Mouse (Mus musculus): ENCODE results near the gene Rnf213. TPM values are rescaled to one million over a fixed set of nuclear protein-coding genes. Genes with fewer than 3 reads are reported as not detected.

The Rnf213 gene
- total and polyA plus RNA-seq, 3 experiments = 3.5 to 66.4 (median 46.3) TPM

DNA sequence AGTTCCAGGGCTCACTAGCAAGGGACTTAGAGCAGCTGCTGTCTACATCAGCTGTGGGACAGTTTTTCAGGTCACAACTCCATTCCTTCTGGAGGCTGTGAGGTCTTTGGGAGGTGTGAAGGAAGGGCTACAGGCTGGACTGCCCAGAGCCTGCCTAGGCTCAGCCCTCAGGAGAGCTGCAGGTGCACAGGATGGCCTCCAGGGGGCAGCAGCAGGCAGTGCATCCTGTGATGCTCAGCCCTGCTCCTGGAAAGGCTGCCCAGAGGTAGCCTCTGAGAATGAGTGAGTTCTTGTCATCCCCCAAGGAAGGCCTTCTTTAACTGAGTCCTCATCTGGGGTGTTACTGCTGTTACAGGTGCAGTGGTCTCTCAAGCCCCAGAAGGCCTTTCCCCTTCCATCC lies 110.8 kb downstream of the Rnf213 start:
- no peaks in the 10 kb centered on the region for H3K27me3 ChIP-seq (ENCODE audit: insufficient read depth, low read length)
- no peak overlapping the region for H3K4me3 ChIP-seq (ENCODE audit: low read depth, low read length)
- no peaks in the 10 kb centered on the region for H3K4me1 ChIP-seq (ENCODE audit: insufficient read depth, low read depth, low read length)
- TF ChIP-seq CTCF (IDR thresholded peaks at IDR 0.05; ENCODE audit: low read depth, low read length) (peak; percentile 97), POLR2AphosphoS5 (IDR thresholded peaks at IDR 0.05; ENCODE audit: insufficient replicate concordance, low read depth, low read length) (no peak)
- ATAC-seq (ENCODE audit: extremely low read depth, insufficient number of reproducible peaks, low FRiP score, poor library complexity, severe bottlenecking) (peak; percentile 41), DNase-seq (ENCODE audit: low spot score) (peak; percentile 77)
- H3K36me3 ChIP-seq (replicated peaks) = peaks cover 97% of the 10 kb centered on the region
- H3K9me3 ChIP-seq (replicated peaks) = no peaks in the 10 kb centered on the region

- no peak overlapping the region for H3K4me3 ChIP-seq (ENCODE audit: low read depth, low read length)
- DNase-seq (ENCODE audit: low spot score) (no peak), ATAC-seq (ENCODE audit: extremely low read depth, insufficient number of reproducible peaks, low FRiP score, poor library complexity, severe bottlenecking) (no peak)
- H3K4me1 ChIP-seq (ENCODE audit: insufficient read depth, low read depth, low read length) = no peaks in the 10 kb centered on the region
- no peaks in the 10 kb centered on the region; the same call in 1 of the 2 replicates for H3K27me3 ChIP-seq (ENCODE audit: insufficient read depth, low read length)
- no peaks in the 10 kb centered on the region for H3K9me3 ChIP-seq (replicated peaks)
- H3K36me3 ChIP-seq (replicated peaks) = peaks cover 76% of the 10 kb centered on the region
- no peak for TF ChIP-seq POLR2AphosphoS5 (IDR thresholded peaks at IDR 0.05; ENCODE audit: insufficient replicate concordance, low read depth, low read length)
- no peak for TF ChIP-seq TAL1 (conservative IDR thresholded peaks at IDR 0.05; ENCODE audit: low read depth, low read length)
- TF ChIP-seq GATA2 (IDR thresholded peaks at IDR 0.05; ENCODE audit: borderline replicate concordance, low read depth, low read length) = no peak
- no peak for TF ChIP-seq CTCF (IDR thresholded peaks at IDR 0.05; ENCODE audit: low read depth, low read length)
- TF ChIP-seq GATA1 (IDR thresholded peaks at IDR 0.05; ENCODE audit: borderline replicate concordance, low read length) = no peak
These were observed 113.5 kb downstream of the Rnf213 start for GRCm38 (mm10) chr11:119506386-119506785.

- ATAC-seq (ENCODE audit: extremely low read depth, insufficient number of reproducible peaks, low FRiP score, poor library complexity, severe bottlenecking) (no peak), DNase-seq (ENCODE audit: low spot score) (no peak)
- no peaks in the 10 kb centered on the region for H3K4me1 ChIP-seq (ENCODE audit: insufficient read depth, low read depth, low read length)
- H3K36me3 ChIP-seq (replicated peaks) = peaks cover 62% of the 10 kb centered on the region
- TF ChIP-seq GATA1 (IDR thresholded peaks at IDR 0.05; ENCODE audit: borderline replicate concordance, low read length) (no peak), POLR2AphosphoS5 (IDR thresholded peaks at IDR 0.05; ENCODE audit: insufficient replicate concordance, low read depth, low read length) (no peak), TAL1 (conservative IDR thresholded peaks at IDR 0.05; ENCODE audit: low read depth, low read length) (no peak), GATA2 (IDR thresholded peaks at IDR 0.05; ENCODE audit: borderline replicate concordance, low read depth, low read length) (no peak), CTCF (IDR thresholded peaks at IDR 0.05; ENCODE audit: low read depth, low read length) (no peak)
- no peaks in the 10 kb centered on the region for H3K9me3 ChIP-seq (replicated peaks)
- peaks cover 9% of the 10 kb centered on the region for H3K27me3 ChIP-seq (ENCODE audit: insufficient read depth, low read length)
- no peak overlapping the region for H3K4me3 ChIP-seq (ENCODE audit: low read depth, low read length)
These were observed 114.9 kb downstream of the Rnf213 start for GRCm38 (mm10) chr11:119507772-119508171.

- Histone ChIP-seq H3K27me3 (ENCODE audit: insufficient read depth, low read length) (peaks cover 23% of the 10 kb centered on the region), H3K36me3 (replicated peaks) (peaks cover 47% of the 10 kb centered on the region), H3K4me3 (ENCODE audit: low read depth, low read length) (no peak overlapping the region), H3K9me3 (replicated peaks) (no peaks in the 10 kb centered on the region), H3K4me1 (ENCODE audit: insufficient read depth, low read depth, low read length) (no peaks in the 10 kb centered on the region)
- ATAC-seq (ENCODE audit: extremely low read depth, insufficient number of reproducible peaks, low FRiP score, poor library complexity, severe bottlenecking) = no peak
- no peak for DNase-seq (ENCODE audit: low spot score)
- no peak for TF ChIP-seq CTCF (IDR thresholded peaks at IDR 0.05; ENCODE audit: low read depth, low read length)
- TF ChIP-seq TAL1 (conservative IDR thresholded peaks at IDR 0.05; ENCODE audit: low read depth, low read length) = no peak
- no peak for TF ChIP-seq POLR2AphosphoS5 (IDR thresholded peaks at IDR 0.05; ENCODE audit: insufficient replicate concordance, low read depth, low read length)
- TF ChIP-seq GATA2 (IDR thresholded peaks at IDR 0.05; ENCODE audit: borderline replicate concordance, low read depth, low read length) = no peak
- no peak for TF ChIP-seq GATA1 (IDR thresholded peaks at IDR 0.05; ENCODE audit: borderline replicate concordance, low read length)
These were observed 116.4 kb downstream of the Rnf213 start for GRCm38 (mm10) chr11:119509165-119509776.

- Histone ChIP-seq H3K36me3 (replicated peaks) (peaks cover 11% of the 10 kb centered on the region), H3K9me3 (replicated peaks) (no peaks in the 10 kb centered on the region), H3K4me1 (ENCODE audit: insufficient read depth, low read depth, low read length) (no peaks in the 10 kb centered on the region), H3K27me3 (ENCODE audit: insufficient read depth, low read length) (peaks cover 60% of the 10 kb centered on the region), H3K4me3 (ENCODE audit: low read depth, low read length) (no peak overlapping the region)
- ATAC-seq (ENCODE audit: extremely low read depth, insufficient number of reproducible peaks, low FRiP score, poor library complexity, severe bottlenecking) (no peak), DNase-seq (ENCODE audit: low spot score) (no peak)
- TF ChIP-seq GATA1 (IDR thresholded peaks at IDR 0.05; ENCODE audit: borderline replicate concordance, low read length) = no peak
- no peak for TF ChIP-seq CTCF (IDR thresholded peaks at IDR 0.05; ENCODE audit: low read depth, low read length)
- no peak for TF ChIP-seq GATA2 (IDR thresholded peaks at IDR 0.05; ENCODE audit: borderline replicate concordance, low read depth, low read length)
These were observed 120.2 kb downstream of the Rnf213 start for GRCm38 (mm10) chr11:119513038-119513659.

- Histone ChIP-seq H3K9me3 (replicated peaks) (no peaks in the 10 kb centered on the region), H3K4me1 (ENCODE audit: insufficient read depth, low read depth, low read length) (no peaks in the 10 kb centered on the region), H3K36me3 (replicated peaks) (peaks cover under 1% of the 10 kb centered on the region), H3K27me3 (ENCODE audit: insufficient read depth, low read length) (peaks cover 70% of the 10 kb centered on the region), H3K4me3 (ENCODE audit: low read depth, low read length) (no peak overlapping the region)
- no peak for TF ChIP-seq TAL1 (conservative IDR thresholded peaks at IDR 0.05; ENCODE audit: low read depth, low read length)
- TF ChIP-seq POLR2AphosphoS5 (IDR thresholded peaks at IDR 0.05; ENCODE audit: insufficient replicate concordance, low read depth, low read length) = no peak
- no peak for TF ChIP-seq GATA2 (IDR thresholded peaks at IDR 0.05; ENCODE audit: borderline replicate concordance, low read depth, low read length)
- no peak for TF ChIP-seq GATA1 (IDR thresholded peaks at IDR 0.05; ENCODE audit: borderline replicate concordance, low read length)
- TF ChIP-seq CTCF (IDR thresholded peaks at IDR 0.05; ENCODE audit: low read depth, low read length) = no peak
- no peak for DNase-seq (ENCODE audit: low spot score)
- no peak for ATAC-seq (ENCODE audit: extremely low read depth, insufficient number of reproducible peaks, low FRiP score, poor library complexity, severe bottlenecking)
These were observed 121.4 kb downstream of the Rnf213 start for GRCm38 (mm10) chr11:119514108-119514860.
